Mouse (Mus musculus): ENCODE data around the gene Neil1. TPM values are rescaled to one million over a fixed set of nuclear protein-coding genes. Genes with fewer than 3 reads are reported as not detected.

Gene Neil1
- polyA plus RNA-seq, 1 experiment from 2014 or later = 6.3 TPM

DNA sequence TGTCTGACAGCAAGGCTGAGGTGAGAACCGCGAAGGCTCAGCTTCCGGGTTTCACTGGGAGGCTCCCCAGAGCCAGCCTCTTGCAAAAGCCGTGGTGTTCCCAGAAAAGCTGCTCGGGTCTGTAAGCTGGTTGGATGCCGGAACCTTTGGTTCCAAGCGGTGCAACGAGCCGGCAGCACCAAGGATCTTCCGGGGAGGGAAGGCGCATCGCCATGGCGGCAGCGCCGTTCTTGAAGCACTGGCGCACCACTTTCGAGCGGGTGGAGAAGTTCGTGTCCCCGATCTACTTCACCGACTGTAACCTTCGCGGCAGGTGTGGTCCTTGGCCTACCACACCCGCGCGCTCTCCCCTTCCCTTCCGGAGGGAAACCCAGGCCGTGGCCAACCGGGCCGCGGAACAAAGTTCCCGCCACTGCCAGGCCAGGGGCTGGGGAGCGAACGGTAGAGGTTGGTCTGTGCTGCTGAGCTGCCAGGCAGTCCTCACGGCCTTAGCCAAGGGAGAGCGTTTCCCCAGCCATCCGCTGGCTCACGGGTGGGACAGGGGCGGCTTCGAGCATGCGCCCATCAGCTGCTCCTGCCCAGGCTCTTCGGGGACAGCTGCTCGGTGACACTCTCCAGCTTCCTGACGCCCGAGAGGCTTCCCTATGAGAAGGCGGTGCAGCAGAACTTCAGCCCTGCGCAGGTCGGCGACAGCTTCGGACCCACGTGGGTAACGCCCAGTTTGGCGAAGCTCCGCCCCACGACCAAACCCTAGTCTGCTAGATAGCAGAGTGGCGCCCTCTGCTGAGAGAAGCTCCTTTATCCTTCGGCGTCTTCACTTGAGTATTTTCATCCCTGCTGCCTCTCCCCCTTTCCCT is 17.3 kb downstream of the Neil1 start, which contains the start of gene Man2c1:
Gene Man2c1 (plus strand): TSS at position 114 of the 857 bp plus-strand sequence.
- H3K4me3 ChIP-seq (ENCODE audit: low read depth, low read length) = peak within 1 kb of the TSS; percentile 84
- H3K27me3 ChIP-seq (replicated peaks; ENCODE audit: control insufficient read depth, insufficient read depth, low read length) = no peaks in the 10 kb centered on the region
- peak within 1 kb of the TSS; percentile 94 for H3K27ac ChIP-seq (ENCODE audit: low read depth)
- H3K36me3 ChIP-seq (ENCODE audit: control insufficient read depth, insufficient read depth, low read length) = peaks cover 49% of the 10 kb centered on the region
- peaks cover 17% of the 10 kb centered on the region; the same call in 1 of the 2 replicates for H3K4me1 ChIP-seq (replicated peaks; ENCODE audit: control insufficient read depth, insufficient read depth, low read length)
- peak within 1 kb of the TSS; percentile 76 for H3K4me2 ChIP-seq (ENCODE audit: low read length)
- no peaks in the 10 kb centered on the region for H3K9me3 ChIP-seq (ENCODE audit: control insufficient read depth, low read length)
- WGBS = under 1% methylated on average over 53 of the region's 58 CpGs
- peak; percentile 95 for DNase-seq (ENCODE audit: low spot score)
- H3K9ac ChIP-seq (ENCODE audit: low read length) = peak within 1 kb of the TSS; percentile 80
- peak; percentile 94 for ATAC-seq (replicated peaks; ENCODE audit: low FRiP score, low TSS enrichment, low read depth)

DNA sequence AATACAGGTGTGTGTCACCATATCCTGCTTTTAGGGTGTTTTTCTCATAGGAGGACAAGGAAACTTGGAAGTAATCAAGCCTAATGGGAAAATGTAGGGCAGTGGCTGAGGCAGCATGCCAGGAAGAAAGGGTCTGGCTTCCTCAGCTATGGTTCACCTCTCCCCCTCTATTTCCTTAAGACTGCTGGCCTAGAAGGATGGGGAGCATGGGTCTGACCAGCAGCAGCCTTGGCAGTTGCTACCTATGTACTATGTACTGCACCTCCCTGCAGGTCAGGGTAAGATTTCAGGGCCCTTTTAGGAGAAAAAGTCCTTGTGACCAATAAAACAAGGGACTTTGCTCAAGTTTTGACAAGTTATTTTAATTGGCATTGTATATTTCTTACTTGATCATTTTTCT is 18.5 kb downstream of the Neil1 start:
- ATAC-seq (replicated peaks; ENCODE audit: low FRiP score, low TSS enrichment, low read depth) (no peak), DNase-seq (ENCODE audit: low spot score) (no peak)
- H3K36me3 ChIP-seq (ENCODE audit: control insufficient read depth, insufficient read depth, low read length) = peaks cover 50% of the 10 kb centered on the region
- peak overlapping the region; percentile 80 for H3K9ac ChIP-seq (ENCODE audit: low read length)
- H3K4me1 ChIP-seq (replicated peaks; ENCODE audit: control insufficient read depth, insufficient read depth, low read length) = peaks cover 17% of the 10 kb centered on the region; the same call in 1 of the 2 replicates
- no peaks in the 10 kb centered on the region for H3K9me3 ChIP-seq (ENCODE audit: control insufficient read depth, low read length)
- H3K4me3 ChIP-seq (ENCODE audit: low read depth, low read length) = peak overlapping the region; percentile 84
- H3K27ac ChIP-seq (ENCODE audit: low read depth) = no peak overlapping the region
- no peaks in the 10 kb centered on the region for H3K27me3 ChIP-seq (replicated peaks; ENCODE audit: control insufficient read depth, insufficient read depth, low read length)
- peak overlapping the region; percentile 76 for H3K4me2 ChIP-seq (ENCODE audit: low read length)

DNA sequence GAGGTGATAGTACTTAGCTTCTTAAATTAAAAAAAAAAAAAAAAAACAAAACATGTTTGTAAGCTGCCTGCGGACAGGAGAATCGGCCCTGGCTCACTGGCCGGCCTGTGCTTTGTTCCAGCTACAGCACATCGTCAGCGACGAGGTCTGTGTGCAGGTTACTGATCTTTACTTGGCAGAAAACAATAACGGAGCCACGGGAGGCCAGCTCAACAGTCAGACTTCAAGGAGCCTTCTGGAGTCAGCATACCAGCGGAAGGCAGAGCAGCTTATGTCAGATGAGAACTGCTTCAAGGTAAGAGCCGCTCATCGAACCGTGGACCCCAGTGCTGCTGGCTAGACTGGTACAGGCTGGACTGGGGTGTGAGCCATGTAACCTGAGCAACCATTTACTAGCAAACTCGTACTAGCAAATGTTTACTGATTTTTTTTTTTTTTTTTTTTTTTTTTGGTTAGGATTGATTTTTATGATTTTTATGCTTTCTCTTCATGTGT is 30.8 kb downstream of the Neil1 start:
- Histone ChIP-seq H3K4me3 (ENCODE audit: low read depth, low read length) (no peak overlapping the region), H3K36me3 (ENCODE audit: control insufficient read depth, insufficient read depth, low read length) (peaks cover 98% of the 10 kb centered on the region), H3K9ac (ENCODE audit: low read length) (no peak overlapping the region), H3K27me3 (replicated peaks; ENCODE audit: control insufficient read depth, insufficient read depth, low read length) (no peaks in the 10 kb centered on the region), H3K27ac (ENCODE audit: low read depth) (no peak overlapping the region), H3K9me3 (ENCODE audit: control insufficient read depth, low read length) (no peaks in the 10 kb centered on the region), H3K4me1 (replicated peaks; ENCODE audit: control insufficient read depth, insufficient read depth, low read length) (no peaks in the 10 kb centered on the region), H3K4me2 (ENCODE audit: low read length) (no peak overlapping the region)
- 95% methylated on average over 13 of the region's 13 CpGs for WGBS
- ATAC-seq (replicated peaks; ENCODE audit: low FRiP score, low TSS enrichment, low read depth) (no peak), DNase-seq (ENCODE audit: low spot score) (no peak)

Other genes with a start within 250 kb of the Neil1 start
- 5.1 and 5.8 TPM in 2 replicates for gene Snx33, start 219.9 kb downstream of the Neil1 start, polyA plus RNA-seq (2014; fragmentation: Nextera tagmentation; extraction: Ambion mirVana)
- 79.9 and 82.5 TPM in 2 replicates for gene Imp3, start 210.8 kb downstream of the Neil1 start, polyA plus RNA-seq (2014; fragmentation: Nextera tagmentation; extraction: Ambion mirVana)
- gene Snupn, start 197.4 kb downstream of the Neil1 start, polyA plus RNA-seq (2014; fragmentation: Nextera tagmentation; extraction: Ambion mirVana) = 14.2 and 16.5 TPM in 2 replicates
- gene Ptpn9, start 153.4 kb downstream of the Neil1 start, polyA plus RNA-seq (2014; fragmentation: Nextera tagmentation; extraction: Ambion mirVana) = 23.5 and 24.0 TPM in 2 replicates
- 42.1 and 45.5 TPM in 2 replicates for gene Sin3a, start 76.3 kb downstream of the Neil1 start, polyA plus RNA-seq (2014; fragmentation: Nextera tagmentation; extraction: Ambion mirVana)
- 35.4 and 41.8 TPM in 2 replicates for gene Man2c1, start 17.6 kb downstream of the Neil1 start, polyA plus RNA-seq (2014; fragmentation: Nextera tagmentation; extraction: Ambion mirVana)
- gene Commd4, start 10.0 kb upstream of the Neil1 start, polyA plus RNA-seq (2014; fragmentation: Nextera tagmentation; extraction: Ambion mirVana) = 94.0 and 107 TPM in 2 replicates
- gene Trcg1, start 88.3 kb upstream of the Neil1 start, polyA plus RNA-seq (2014; fragmentation: Nextera tagmentation; extraction: Ambion mirVana) = not detected in 2 replicates
- gene 1700017B05Rik, start 114.3 kb upstream of the Neil1 start, polyA plus RNA-seq (2014; fragmentation: Nextera tagmentation; extraction: Ambion mirVana) = 41.2 and 42.1 TPM in 2 replicates